Mouse (Mus musculus) lung, postnatal 4 days (tissue): Measurements from ENCODE around the gene Ppil4.
A peak's percentile ranks its signal among the peaks of the same experiment; 100 is the strongest.

Experiments used
- DNase-seq, 2 experiments: peaks; one replicate each; pipeline ENCODE4 v3.0.0; 2021

The Ppil4 gene

GRCm38 (mm10) chr10:7825281-7825665 lies 32.6 kb downstream of the Ppil4 start:
- DNase-seq, result no peak

- no peak for DNase-seq
Observed at GRCm38 (mm10) chr10:7826106-7826505, 33.4 kb downstream of the Ppil4 start.

GRCm38 (mm10) chr10:7832171-7832676 lies 39.5 kb downstream of the Ppil4 start, which contains the start of gene Zc3h12d:
Zc3h12d (plus strand) TSS chr10:7832470.
- peak; percentile 55 to 68 for DNase-seq

GRCm38 (mm10) chr10:7833377-7834165 lies 40.9 kb downstream of the Ppil4 start:
- peak in 1 of 2 experiments; percentile 23 for DNase-seq

GRCm38 (mm10) chr10:7834671-7835225 lies 42.1 kb downstream of the Ppil4 start:
- no peak for DNase-seq

GRCm38 (mm10) chr10:7836902-7837301 lies 44.2 kb downstream of the Ppil4 start:
- DNase-seq, result no peak

- no peak for DNase-seq
Observed at GRCm38 (mm10) chr10:7837446-7837845, 44.8 kb downstream of the Ppil4 start.

- no peak for DNase-seq
Observed at GRCm38 (mm10) chr10:7838036-7838435, 45.3 kb downstream of the Ppil4 start.

GRCm38 (mm10) chr10:7838874-7839421 lies 46.3 kb downstream of the Ppil4 start:
- no peak for DNase-seq

GRCm38 (mm10) chr10:7839551-7840352 lies 47.1 kb downstream of the Ppil4 start:
- peak; percentile 25 to 65 for DNase-seq

- no peak for DNase-seq
Observed at GRCm38 (mm10) chr10:7840353-7840733, 47.7 kb downstream of the Ppil4 start.

- no peak for DNase-seq
Observed at GRCm38 (mm10) chr10:7840785-7841184, 48.1 kb downstream of the Ppil4 start.

- DNase-seq, result peak; percentile 87 to 92
Observed at GRCm38 (mm10) chr10:7841571-7842080, 48.9 kb downstream of the Ppil4 start.

- no peak for DNase-seq
Observed at GRCm38 (mm10) chr10:7843181-7843580, 50.5 kb downstream of the Ppil4 start.

GRCm38 (mm10) chr10:7844161-7844560 lies 51.5 kb downstream of the Ppil4 start:
- DNase-seq, result no peak

- DNase-seq, result no peak
Observed at GRCm38 (mm10) chr10:7845136-7845535, 52.4 kb downstream of the Ppil4 start.

- no peak for DNase-seq
Observed at GRCm38 (mm10) chr10:7845991-7846390, 53.3 kb downstream of the Ppil4 start.

GRCm38 (mm10) chr10:7847166-7847605 lies 54.5 kb downstream of the Ppil4 start:
- DNase-seq, result no peak

- no peak for DNase-seq
Observed at GRCm38 (mm10) chr10:7851891-7852290, 59.2 kb downstream of the Ppil4 start.

GRCm38 (mm10) chr10:7860494-7860893 lies 67.8 kb downstream of the Ppil4 start:
- no peak for DNase-seq

GRCm38 (mm10) chr10:7861259-7861936 lies 68.7 kb downstream of the Ppil4 start:
- no peak for DNase-seq
